Mouse (Mus musculus) embryonic facial prominence, embryonic 11.5 days (tissue): ENCODE measurements around the gene Rwdd2b. TPM values are rescaled to one million over a fixed set of nuclear protein-coding genes. Genes with fewer than 3 reads are reported as not detected.
A peak's percentile ranks its signal among the peaks of the same experiment; 100 is the strongest.

ENCODE experiments used
- ATAC-seq: fragments of 200-750 bp; cut with Nextera tagmentation; replicated peaks from 2 replicates; pipeline ENCODE4 v1.8.0; 2017; ENCODE audit warnings: low read depth; ENCODE audit not compliant: insufficient number of reproducible peaks, low FRiP score, low TSS enrichment
- DNase-seq: peaks from one replicate; pipeline ENCODE4 v3.0.0-alpha.2; 2015; ENCODE audit warnings: low spot score
- H3K27ac ChIP-seq: fragments of 300-500 bp; sonication (generic); replicated peaks from 2 replicates; pipeline ENCODE4 v1.5.1; 2014; ENCODE audit warnings: mild to moderate bottlenecking, low read depth, low read length, control low read depth
- H3K27me3 ChIP-seq: fragments of 300-500 bp; sonication (generic); 2 replicates; pipeline ENCODE4 v1.6.1; 2014; ENCODE audit warnings: mild to moderate bottlenecking, low read length, moderate library complexity, mixed read lengths; ENCODE audit not compliant: control insufficient read depth, insufficient read depth
- H3K36me3 ChIP-seq: fragments of 300-500 bp; sonication (generic); replicated peaks from 2 replicates; pipeline ENCODE4 v1.6.1; 2014; ENCODE audit warnings: low read depth, mild to moderate bottlenecking, low read length, moderate library complexity, mixed read lengths; ENCODE audit not compliant: control insufficient read depth, insufficient read depth
- H3K4me1 ChIP-seq: fragments of 300-500 bp; sonication (generic); 2 replicates; pipeline ENCODE4 v1.6.1; 2014; ENCODE audit warnings: low read length, mixed read lengths; ENCODE audit not compliant: control insufficient read depth, insufficient read depth
- H3K4me2 ChIP-seq: fragments of 300-500 bp; sonication (generic); 2 replicates; pipeline ENCODE4 v1.6.1; 2014; ENCODE audit warnings: low read depth, mild to moderate bottlenecking, control low read depth, low read length, moderate library complexity
- H3K4me3 ChIP-seq: fragments of 300-500 bp; sonication (generic); 2 replicates; pipeline ENCODE4 v1.5.1; 2014; ENCODE audit warnings: low read depth, low read length, control low read depth
- H3K9ac ChIP-seq: fragments of 300-500 bp; sonication (generic); replicated peaks from 2 replicates; pipeline ENCODE4 v1.6.1; 2014; ENCODE audit warnings: mild to moderate bottlenecking, control low read depth, low read length
- H3K9me3 ChIP-seq: fragments of 300-500 bp; sonication (generic); replicated peaks from 2 replicates; pipeline ENCODE4 v1.6.1; 2016; ENCODE audit warnings: mild to moderate bottlenecking, low read length, inconsistent platforms, mixed read lengths; ENCODE audit not compliant: control insufficient read depth
- WGBS: fragments of 180-500 bp; shearing (Covaris S2); extraction: QIAGEN DNeasy Blood & Tissue Kit; methylation state at CpG from one replicate; pipeline ENCODE4 v1.1.7; 2014; 5-methylcytosine and 5-hydroxymethylcytosine counted together
- polyA plus RNA-seq: library from polyadenylated mRNA; unstranded; fragments of >200 nt; fragmentation: Nextera tagmentation; extraction: Ambion mirVana; gene quantifications from 2 replicates; pipeline ENCODE4 v1.2.1, GENCODE M21; 2014

Rwdd2b gene
- polyA plus RNA-seq, result 12.7 and 14.7 TPM in 2 replicates

GRCm38 (mm10) chr16:87440184-87440686 lies at the start of gene Rwdd2b:
Gene Rwdd2b (minus strand): TSS chr16:87440573.
- peak within 1 kb of the TSS; percentile 77 for H3K4me3 ChIP-seq
- 0% methylated on average over 38 of the region's 38 CpGs for WGBS
- H3K27me3 ChIP-seq, result no peaks in the 10 kb centered on the region
- ATAC-seq, result peak; percentile 93
- peak within 1 kb of the TSS; percentile 62 for H3K4me2 ChIP-seq
- H3K36me3 ChIP-seq, result no peaks in the 10 kb centered on the region
- H3K27ac ChIP-seq, result peak within 1 kb of the TSS; percentile 68
- peak within 1 kb of the TSS; percentile 92 for H3K9ac ChIP-seq
- no peaks in the 10 kb centered on the region for H3K4me1 ChIP-seq
- DNase-seq, result peak; percentile 96
- H3K9me3 ChIP-seq, result no peaks in the 10 kb centered on the region

GRCm38 (mm10) chr16:87488605-87489004 lies 48.2 kb upstream of the Rwdd2b start:
- DNase-seq (no peak), ATAC-seq (no peak)
- no peak overlapping the region for H3K4me2 ChIP-seq
- peaks cover 18% of the 10 kb centered on the region for H3K36me3 ChIP-seq
- H3K9ac ChIP-seq, result no peak overlapping the region
- no peak overlapping the region for H3K4me3 ChIP-seq
- no peaks in the 10 kb centered on the region for H3K9me3 ChIP-seq
- no peaks in the 10 kb centered on the region for H3K27me3 ChIP-seq
- no peak overlapping the region for H3K27ac ChIP-seq
- H3K4me1 ChIP-seq, result no peaks in the 10 kb centered on the region
- 80% methylated on average over 2 of the region's 2 CpGs for WGBS

DNA sequence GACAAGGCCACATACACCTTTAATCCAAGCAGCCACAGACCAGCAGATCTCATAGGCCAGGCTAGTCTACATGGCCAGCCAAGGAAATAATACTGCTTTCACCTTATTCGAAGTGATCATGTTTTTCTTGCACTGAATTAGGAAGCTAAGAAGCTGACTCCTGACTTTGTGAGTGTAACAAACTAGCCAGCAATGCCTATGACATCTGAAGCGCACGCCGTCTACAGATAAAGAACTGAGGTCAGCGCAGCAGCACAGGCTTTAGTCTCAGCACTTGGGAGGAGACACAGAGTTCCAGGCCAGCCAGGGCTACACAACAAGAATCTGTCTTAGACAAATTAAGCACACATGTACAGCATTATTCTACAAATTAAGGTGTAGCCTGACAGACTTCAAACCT lies 46.4 kb upstream of the Rwdd2b start:
- H3K9ac ChIP-seq, result no peak overlapping the region
- no peak overlapping the region for H3K27ac ChIP-seq
- no peak for ATAC-seq
- H3K4me3 ChIP-seq, result no peak overlapping the region
- H3K4me2 ChIP-seq, result no peak overlapping the region
- H3K4me1 ChIP-seq, result no peaks in the 10 kb centered on the region
- peaks cover 18% of the 10 kb centered on the region for H3K36me3 ChIP-seq
- H3K9me3 ChIP-seq, result no peaks in the 10 kb centered on the region
- no peak for DNase-seq
- 94% methylated on average over 5 of the region's 5 CpGs for WGBS
- H3K27me3 ChIP-seq, result no peaks in the 10 kb centered on the region

DNA sequence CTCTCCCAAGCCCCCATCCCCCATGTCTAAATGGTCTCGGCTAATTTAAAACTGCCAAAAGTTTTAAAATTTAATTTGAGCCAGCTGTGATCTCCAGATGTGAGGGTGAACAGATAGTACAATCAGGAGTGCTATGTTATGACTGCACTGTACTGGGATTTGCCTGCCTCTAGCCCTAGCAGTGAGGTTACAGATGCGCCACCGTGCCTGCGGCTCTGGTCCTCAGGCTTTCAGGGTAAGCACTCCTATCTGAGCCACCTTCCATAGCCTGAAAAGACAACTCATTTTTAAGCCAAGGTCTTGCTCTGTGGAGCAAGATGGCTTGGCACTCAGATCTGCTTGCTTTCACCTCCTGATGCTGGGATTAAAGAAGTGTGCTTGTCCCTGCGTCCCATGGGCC lies 44.0 kb upstream of the Rwdd2b start:
- H3K4me3 ChIP-seq, result no peak overlapping the region
- DNase-seq (peak; percentile 26), ATAC-seq (0 out of 2 replicates have a peak, but pooled peaks have one; percentile 39)
- H3K9me3 ChIP-seq, result no peaks in the 10 kb centered on the region
- no peak overlapping the region for H3K9ac ChIP-seq
- H3K27ac ChIP-seq, result no peak overlapping the region
- 85% methylated on average over 5 of the region's 5 CpGs for WGBS
- peaks cover 15% of the 10 kb centered on the region for H3K36me3 ChIP-seq
- no peaks in the 10 kb centered on the region for H3K27me3 ChIP-seq
- H3K4me1 ChIP-seq, result no peaks in the 10 kb centered on the region
- no peak overlapping the region for H3K4me2 ChIP-seq

GRCm38 (mm10) chr16:87470579-87470978 lies 30.2 kb upstream of the Rwdd2b start:
- Histone ChIP-seq H3K4me2 (no peak overlapping the region), H3K9ac (no peak overlapping the region), H3K9me3 (no peaks in the 10 kb centered on the region), H3K4me3 (no peak overlapping the region), H3K4me1 (no peaks in the 10 kb centered on the region), H3K27ac (no peak overlapping the region), H3K36me3 (peaks cover 2% of the 10 kb centered on the region; the same call in 1 of the 2 replicates), H3K27me3 (no peaks in the 10 kb centered on the region)
- WGBS, result 93% methylated on average over 4 of the region's 4 CpGs
- no peak for DNase-seq
- no peak for ATAC-seq

GRCm38 (mm10) chr16:87458752-87459151 lies 18.4 kb upstream of the Rwdd2b start:
- DNase-seq, result no peak
- no peaks in the 10 kb centered on the region for H3K9me3 ChIP-seq
- no peak overlapping the region for H3K27ac ChIP-seq
- H3K4me3 ChIP-seq, result no peak overlapping the region
- no peaks in the 10 kb centered on the region for H3K27me3 ChIP-seq
- no peak overlapping the region for H3K4me2 ChIP-seq
- no peak for ATAC-seq
- 96% methylated on average over 3 of the region's 3 CpGs for WGBS
- peaks cover 5% of the 10 kb centered on the region for H3K36me3 ChIP-seq
- no peaks in the 10 kb centered on the region; the same call in 1 of the 2 replicates for H3K4me1 ChIP-seq
- no peak overlapping the region for H3K9ac ChIP-seq

DNA sequence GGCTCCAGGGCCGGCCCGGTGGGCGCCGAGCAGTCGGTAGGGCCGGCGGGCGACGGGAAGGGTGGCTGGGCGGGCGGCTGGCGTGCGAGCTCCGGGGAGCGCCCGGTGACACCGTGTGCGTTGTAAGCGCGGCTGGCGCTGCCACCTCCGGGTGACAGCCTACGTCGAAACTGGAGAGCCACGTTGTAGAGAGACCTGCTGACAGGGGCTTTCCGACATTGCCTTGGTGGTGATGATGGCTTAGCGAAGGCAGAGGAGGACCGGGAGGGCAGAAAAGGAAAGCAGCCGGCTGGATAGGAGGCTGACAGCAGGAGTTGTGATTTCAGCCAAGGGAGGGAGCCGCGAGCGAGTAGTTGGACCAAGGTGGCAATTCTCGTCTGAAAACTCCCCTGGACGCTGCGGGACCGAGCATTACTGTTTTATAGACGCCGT lies 14.8 kb upstream of the Rwdd2b start:
- ATAC-seq, result no peak; the same call in 1 of the 2 replicates
- Histone ChIP-seq H3K4me1 (no peaks in the 10 kb centered on the region; the same call in 1 of the 2 replicates), H3K4me2 (peak overlapping the region; percentile 88), H3K9ac (peak overlapping the region; percentile 81), H3K4me3 (peak overlapping the region; percentile 90), H3K9me3 (no peaks in the 10 kb centered on the region), H3K36me3 (no peaks in the 10 kb centered on the region; the same call in 1 of the 2 replicates), H3K27ac (0 out of 2 replicates have a peak overlapping the region, but pooled peaks have one; percentile 47), H3K27me3 (no peaks in the 10 kb centered on the region)
- DNase-seq, result peak; percentile 17
- whole genome bisulfite sequencing, result under 1% methylated on average over 37 of the region's 38 CpGs

GRCm38 (mm10) chr16:87454419-87455179 lies 14.2 kb upstream of the Rwdd2b start, which contains the start of gene Usp16:
Gene Usp16 (plus strand): TSS chr16:87454703.
- Histone ChIP-seq H3K4me3 (peak within 1 kb of the TSS; percentile 90), H3K36me3 (no peaks in the 10 kb centered on the region; the same call in 1 of the 2 replicates), H3K4me2 (peak within 1 kb of the TSS; percentile 88), H3K27ac (0 out of 2 replicates have a peak within 1 kb of the TSS, but pooled peaks have one; percentile 47), H3K9ac (peak within 1 kb of the TSS; percentile 81), H3K27me3 (no peaks in the 10 kb centered on the region), H3K4me1 (no peaks in the 10 kb centered on the region; the same call in 1 of the 2 replicates), H3K9me3 (no peaks in the 10 kb centered on the region)
- WGBS, result 9% methylated on average over 45 of the region's 45 CpGs
- peak; percentile 96 for ATAC-seq
- peak; percentile 94 for DNase-seq
